Mouse (Mus musculus): Measurements from ENCODE around the gene Cd3eap.
A peak's percentile ranks its signal among the peaks of the same experiment; 100 is the strongest.

Cd3eap gene

DNA sequence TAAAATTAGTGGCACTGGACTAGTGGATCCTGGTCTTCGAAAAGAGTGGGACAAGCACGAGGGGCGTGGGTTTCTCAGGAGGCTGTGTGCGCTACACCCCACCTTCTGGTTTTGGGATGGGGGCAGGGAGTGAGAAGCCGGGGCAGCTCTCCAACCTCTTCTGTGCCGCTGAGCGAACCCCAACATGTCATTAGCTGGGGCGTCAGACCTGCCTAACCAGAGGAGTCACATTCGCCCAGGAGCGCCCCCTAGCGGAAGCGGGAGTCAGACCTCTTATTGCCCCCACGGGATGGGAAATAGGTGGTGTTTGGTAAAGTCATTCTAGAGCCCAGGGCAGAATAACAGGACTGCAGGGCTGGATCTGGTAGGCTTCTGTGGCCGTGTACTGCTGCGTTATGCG, 2.4 kb upstream of the Cd3eap start:
- peak; percentile 73 for DNase-seq (ENCODE audit: low read depth, low spot score)

DNA sequence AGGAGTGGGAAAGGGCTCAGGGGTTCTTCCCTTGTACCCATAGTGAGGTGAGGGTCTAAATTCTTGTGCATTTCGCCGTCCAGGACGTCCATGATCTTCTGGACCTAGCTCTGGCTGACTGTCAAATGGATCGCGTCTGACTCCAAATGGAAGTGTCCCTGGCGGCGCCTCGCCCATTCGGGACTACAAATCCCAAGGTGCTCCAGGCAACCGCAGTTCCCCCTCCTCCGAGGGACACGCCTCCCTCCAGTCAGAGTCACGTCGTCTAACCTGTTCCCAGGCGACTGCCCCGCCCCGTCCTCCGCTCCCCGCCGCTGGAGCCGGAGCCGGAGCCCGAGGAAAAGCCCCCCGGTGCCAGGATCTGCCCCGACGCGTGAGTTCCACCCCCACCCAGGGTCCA, 1.7 kb upstream of the Cd3eap start:
- peak; percentile 98 for DNase-seq (ENCODE audit: low read depth, low spot score)

DNA sequence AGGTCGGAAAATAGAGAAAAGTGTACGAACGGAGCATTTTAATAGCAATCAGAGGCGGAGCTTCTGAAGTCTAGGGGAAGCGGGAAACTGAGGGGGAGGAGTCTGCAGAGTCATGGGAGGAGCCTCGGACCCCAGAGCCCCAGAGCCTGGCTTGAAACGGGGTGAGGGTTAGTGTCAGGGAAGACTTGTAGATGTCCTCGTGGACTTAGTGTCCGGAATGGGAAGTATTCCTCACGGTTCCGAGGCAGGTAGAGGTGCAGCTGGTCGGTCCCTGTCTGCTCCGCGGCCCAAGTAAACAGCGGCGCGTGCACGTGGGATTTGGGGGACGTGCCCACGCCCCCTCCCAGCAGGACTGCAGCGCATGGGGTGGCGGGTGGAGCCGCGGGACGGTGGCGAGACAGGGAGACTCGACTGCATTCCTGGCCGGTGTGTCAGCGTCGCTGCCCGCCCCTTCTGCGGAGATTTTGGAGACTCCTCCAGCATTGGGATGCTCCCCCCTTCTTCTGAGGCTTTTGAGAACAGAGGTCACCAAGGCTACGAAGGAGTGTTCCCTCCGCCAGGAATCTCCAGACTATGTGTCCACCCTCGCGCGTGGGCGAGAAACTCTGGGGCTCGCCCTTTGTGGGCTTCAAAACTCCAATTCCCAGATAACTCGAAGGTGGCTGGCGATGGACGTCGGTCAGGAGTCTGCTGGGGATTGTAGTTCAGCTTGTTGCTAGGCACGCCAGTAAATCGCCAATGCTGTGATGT, 784 bp upstream of the Cd3eap start:
- peak; percentile 93 for DNase-seq (ENCODE audit: low read depth, low spot score)

DNA sequence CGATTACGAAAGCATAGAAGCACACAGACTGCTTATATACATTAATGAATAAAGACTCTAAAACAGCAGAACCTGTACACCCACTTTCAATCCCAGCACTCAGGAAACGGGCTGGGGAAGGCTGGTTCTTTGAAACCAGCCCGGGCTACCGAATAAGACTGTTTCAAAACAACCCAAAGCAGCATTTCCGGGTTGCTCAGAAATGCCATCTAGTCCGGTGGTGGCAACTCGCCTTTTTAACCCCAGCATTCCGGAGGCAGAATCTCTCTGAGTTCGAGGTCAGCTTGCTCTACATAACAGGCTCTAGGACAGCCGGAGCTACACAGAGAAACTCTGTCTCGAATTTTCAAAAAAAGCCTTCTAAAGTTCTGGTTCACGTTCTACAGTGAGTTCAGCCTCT, 649 bp downstream of the Cd3eap start:
- no peak for DNase-seq (ENCODE audit: low read depth, low spot score)

DNA sequence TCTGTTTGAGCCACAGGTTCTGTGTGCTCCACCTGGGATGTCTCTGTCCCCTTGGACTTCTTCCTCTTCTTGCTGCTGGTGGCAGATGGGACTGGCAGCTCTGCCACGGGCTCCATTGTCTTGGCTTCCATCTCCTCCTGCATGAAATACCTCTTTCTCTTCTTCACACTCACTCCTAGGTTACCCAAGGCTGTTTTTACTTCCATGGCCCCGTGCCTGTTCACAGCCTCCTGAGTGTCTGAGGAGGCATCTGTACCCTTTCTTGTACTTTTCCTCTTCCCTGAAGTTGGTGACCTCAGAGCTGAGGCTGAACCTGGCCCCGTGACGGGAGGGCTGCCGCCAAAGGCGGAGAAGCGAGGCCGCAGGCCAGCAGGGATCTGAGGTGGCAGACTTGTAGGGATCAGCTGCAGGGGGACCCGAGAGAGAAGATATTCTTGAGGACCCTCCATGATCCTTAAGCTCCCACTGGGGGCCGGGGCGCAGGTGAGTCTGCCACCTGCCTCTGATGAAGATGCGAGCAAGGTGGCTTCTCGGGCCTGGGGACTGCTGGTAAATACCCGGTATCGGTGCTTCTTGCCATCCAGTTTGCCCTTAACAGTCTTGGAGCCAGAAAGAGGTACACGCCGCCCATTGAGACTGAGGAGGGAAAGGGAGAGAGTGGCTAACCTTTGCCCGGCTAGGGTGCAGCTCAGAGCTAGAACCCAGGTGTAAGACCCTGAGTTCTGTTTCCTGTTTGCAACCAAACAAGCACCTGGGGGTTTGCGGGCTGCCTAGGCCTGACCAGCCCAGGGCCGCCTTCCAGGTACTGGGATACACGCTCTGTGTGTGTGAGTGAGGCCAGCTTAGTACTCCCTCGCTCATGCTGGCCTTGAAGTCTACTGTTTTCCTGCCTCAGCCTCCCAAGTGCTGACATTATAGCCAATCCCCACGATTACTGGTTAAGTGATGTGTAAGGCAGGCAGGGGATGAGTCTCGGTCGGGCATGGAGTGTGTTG, 1.6 kb downstream of the Cd3eap start:
- DNase-seq (ENCODE audit: low read depth, low spot score): no peak

DNA sequence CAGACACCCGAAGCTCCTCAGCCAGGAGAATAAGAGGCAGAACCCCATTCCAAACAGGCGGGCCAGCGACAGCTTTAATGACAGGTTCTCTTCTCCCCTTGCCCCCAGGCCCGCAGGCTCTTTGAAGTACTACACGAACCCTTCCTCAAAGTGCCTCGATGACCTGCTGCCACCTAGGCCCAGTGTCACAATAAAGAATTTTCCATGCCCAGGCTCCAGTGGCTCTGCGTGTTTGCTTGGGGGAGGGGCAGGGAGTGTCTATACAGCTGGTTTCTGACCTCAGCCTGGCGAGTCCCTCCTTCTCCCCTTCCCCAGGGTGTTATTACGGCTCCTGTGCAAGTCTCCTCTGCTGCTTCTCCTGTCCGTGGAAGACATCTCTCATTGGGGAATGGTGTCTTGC, 3.0 kb downstream of the Cd3eap start:
- DNase-seq (ENCODE audit: low read depth, low spot score): no peak

DNA sequence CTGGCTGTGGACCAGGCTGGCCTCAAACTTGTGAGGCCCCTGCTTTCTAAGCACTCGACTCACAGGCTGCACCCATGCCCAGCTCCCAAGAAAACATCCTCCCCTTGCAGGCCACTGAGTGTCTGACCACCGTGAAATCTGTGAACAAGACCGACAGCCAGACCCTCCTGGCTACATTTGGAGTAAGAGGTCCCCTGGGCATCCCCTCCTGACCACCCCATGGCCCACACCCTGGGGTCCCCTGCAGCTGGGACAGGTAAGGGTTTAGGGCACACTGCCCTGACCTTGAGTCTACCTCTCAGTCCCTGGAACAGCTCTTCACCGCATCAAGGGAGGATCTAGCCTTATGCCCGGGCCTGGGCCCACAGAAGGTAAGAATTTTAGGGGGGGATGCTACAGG, 4.3 kb downstream of the Cd3eap start:
- DNase-seq (ENCODE audit: low read depth, low spot score): no peak

DNA sequence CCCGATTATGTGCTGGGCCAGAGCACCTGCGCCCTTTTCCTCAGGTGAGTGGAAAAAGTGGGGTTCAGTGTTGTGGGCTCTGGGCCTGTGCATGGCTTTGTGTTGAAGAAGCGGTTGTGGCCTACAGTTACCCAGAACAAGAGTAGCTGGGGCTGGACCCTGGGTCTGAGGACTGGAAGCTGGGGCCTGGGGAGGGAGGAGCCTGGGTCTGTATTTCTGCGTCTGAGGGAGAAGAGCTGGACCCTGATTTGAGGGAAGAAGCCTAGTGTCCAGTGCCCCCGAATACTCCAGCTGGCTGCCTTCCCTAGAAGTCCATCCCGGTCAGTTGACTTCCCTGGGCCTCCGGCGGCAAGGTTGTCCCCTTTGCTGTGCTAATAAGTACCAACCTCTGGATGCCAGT, 9.1 kb downstream of the Cd3eap start:
- no peak for DNase-seq (ENCODE audit: low read depth, low spot score)

DNA sequence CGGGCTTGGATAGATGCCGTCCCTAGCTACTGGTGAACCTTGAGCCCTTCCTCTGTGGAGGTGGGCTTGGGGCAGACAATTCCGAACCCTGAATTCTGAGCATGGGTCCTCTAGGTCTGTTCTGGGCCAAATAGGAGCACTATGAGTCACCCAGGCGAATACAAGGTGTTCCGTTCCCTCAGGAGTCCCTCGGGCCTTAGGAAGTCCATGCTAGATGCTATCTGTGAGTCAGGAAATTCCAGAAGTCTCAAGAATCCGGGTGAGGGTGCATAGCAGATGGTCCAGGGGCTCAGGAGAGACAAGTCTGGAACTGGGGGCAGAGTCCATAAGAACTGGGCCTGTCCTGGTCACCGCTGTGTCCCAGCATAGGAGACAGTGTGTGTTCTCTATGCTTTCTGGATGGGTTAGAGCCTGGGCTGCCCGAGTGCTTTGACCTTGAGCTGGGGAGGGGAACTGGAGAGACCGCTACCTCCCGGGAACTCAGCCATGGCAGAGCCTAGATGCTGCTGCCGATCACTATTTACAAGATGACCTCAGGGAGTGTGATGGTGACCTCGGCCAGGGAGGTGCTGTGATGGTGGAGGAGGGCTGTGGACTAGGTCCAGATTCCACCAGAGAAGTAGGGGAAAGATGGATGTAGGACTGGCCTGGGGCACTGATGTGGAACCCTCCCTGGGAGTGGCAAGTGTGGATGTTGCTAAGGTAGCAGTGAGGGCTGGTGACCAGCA, 9.9 kb downstream of the Cd3eap start:
- no peak for DNase-seq (ENCODE audit: low read depth, low spot score)

DNA sequence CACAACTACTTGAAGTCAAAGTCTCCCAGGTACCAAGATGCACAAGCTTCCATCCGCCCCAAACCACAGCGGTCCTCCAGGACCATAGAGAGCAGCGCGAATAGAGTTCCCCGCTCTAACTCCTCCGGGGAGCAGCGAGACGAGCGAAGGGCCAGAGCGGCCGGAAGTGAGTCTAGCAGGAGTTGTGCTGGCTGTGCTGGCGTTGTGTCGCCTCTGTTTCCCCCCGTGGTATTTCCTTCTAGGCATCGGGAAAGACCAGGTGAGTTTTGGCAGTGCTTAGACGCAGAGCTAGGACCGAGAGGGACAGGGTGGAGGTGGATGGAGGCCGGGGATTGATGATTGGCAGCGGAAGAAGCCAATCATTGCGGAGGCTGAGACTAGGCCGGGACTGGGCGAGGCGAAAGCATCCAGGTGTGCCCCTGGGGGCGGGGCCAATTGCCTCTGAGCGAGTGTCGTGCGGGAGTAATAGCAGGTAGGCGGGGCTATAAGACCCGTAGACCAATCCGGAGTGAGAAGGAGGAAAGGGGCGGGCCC, 14.3 kb downstream of the Cd3eap start:
- DNase-seq (ENCODE audit: low read depth, low spot score): peak; percentile 99

DNA sequence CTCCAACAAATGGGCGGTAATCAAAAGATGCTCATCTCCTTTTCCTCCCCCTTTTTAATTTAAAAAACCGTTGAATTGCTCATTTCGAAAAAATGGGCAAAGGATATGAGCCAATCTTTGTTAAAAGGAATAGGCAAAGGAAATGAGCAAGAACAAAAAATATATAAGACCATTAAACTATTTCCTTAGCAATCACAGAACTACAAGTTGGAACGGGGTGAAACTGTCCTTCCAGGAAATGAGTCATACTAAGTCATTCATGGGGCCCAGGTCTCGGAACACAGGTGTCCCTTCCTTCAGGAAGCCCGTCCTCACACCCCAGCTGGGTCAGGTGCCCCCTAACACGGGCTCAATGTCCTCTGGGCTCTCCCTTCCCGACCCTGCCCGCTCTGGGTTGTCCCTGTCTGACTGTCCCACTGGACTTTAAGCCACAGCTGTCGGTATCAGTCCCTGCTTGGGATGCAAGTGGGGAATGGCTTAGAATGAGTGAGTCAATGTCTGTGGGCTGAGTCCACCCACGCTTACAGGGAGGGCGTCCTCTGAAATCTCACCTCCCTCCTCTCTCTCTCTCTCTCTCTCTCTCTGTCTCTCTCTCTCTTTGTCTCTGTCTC, 14.9 kb downstream of the Cd3eap start, which contains the start of gene Ercc1:
TSS of gene Ercc1 (plus strand) at position 542 of the 611 bp plus-strand sequence.
- no peak for DNase-seq (ENCODE audit: low read depth, low spot score)

DNA sequence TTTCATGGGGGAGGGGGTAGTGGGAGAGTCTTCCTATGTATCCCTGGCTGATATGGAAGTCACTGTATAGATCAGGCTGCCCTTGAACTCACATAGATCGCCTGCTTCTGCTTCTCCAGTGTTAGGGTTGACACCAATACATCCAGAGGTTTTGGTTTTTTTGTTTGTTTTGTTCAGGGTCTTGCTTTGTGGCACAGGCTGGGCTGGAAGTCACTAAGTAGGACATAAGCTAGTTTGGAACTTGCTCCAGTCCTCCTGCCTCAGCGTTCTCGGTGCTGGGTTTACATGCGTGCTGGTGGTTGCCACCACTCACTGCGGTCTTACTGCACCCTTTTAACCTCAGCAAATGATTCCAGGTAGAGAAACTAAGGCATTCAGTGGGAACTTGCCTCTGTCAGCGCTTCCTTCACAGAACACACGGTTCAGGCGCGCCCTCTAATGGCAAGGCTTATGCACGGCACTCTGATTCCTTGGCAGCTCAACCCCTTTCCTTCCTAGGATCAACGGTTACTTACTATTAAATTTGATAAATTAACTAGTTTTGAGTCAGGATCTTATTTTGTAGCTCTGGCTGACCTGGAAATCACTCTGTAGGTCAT, 16.0 kb downstream of the Cd3eap start:
- peak; percentile 91 for DNase-seq (ENCODE audit: low read depth, low spot score)

DNA sequence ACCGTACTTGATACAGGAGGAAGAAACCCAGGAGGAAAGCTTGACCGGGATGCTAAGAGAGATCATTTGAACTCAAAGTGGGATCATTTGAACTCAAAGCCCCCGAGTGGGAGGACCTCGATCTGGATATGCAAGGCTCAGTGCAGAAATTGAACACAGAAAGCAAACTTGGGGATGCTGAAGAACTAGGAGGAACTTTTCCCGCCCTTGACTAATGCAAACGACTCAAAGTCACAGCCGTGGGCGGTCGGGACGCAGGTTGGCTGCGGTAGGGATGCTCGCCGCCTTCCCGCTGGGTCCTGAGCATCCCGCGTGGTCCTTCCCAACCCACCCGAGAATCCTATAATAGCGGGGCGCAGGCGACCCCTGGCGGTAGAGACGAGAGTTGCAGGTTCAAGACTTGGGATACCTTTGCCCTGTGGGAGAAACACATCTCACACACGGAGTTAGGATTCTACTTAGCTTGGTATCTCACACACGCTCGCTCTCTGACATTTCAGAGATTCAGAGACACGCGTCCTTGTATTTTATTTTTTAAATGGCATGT, 16.7 kb downstream of the Cd3eap start:
- DNase-seq (ENCODE audit: low read depth, low spot score): peak; percentile 92

DNA sequence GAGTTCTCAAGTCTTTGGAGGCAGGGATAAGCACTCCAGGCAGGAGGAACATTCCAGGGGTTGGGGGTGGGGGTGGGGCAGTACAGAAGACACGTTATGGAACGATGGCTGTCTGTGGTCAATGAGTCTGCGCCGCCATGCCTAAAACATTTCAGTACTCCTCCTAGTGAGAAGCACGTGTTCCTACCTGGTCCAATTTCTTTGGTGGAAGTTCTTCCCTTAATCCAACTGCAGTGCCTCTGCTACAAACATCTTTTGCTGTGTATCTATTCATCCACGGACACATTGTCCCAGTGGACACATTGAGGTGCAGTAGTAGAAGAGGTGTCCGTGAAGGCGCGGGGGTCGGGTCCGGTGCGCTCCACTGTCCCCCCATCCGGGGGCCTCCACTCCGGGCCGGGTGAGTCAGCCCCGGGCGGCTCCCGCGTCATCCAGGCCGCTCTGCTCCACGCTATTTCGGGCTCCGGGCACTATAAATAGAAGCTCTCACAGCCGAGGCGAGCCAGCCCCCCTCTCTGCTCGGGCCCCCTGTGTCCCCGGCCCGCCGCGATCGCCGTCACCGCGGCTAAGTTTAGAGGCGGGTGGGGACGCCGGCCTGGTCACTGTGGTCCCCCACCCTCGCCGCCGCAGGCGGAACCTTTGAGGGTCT, 17.4 kb downstream of the Cd3eap start:
- DNase-seq (ENCODE audit: low read depth, low spot score): peak; percentile 74

DNA sequence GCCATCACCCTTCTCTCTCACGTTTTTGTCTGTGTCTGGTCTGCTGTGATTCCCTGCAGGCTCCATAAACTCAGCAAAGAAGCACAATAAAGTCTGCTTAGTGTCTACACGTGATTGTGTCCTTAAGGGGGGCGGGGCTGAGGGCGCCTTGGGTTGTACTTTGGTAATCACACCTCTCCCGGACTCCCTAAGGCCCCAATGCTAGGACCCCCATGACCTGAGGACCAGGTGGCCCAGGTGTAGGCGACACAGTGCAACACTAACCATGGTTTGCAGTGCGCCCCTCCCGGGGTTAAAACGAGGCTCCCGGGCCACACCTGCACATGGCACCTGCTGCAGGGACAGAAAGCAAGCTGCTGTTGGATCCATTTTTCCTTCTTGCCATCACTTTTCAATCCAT, 18.0 kb downstream of the Cd3eap start:
- no peak for DNase-seq (ENCODE audit: low read depth, low spot score)

DNA sequence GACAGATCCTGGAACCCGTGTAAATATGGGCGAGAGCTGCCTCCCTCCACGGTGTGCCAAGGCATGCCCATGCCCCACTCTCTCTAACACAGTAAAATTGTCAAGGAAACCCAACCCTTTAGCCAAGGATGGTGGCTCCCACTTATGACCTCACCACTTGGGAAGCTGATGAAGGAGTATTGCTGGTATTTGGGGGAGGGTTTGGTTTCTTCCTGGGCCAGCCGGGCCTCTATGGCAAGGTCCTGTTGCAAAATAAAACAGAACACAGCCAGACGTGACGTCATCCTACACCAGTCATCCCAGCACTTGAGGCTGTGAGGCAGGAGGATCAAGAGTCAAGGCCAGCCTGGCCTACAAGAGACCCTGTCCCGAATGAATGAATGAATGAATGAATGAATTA, 20.7 kb downstream of the Cd3eap start:
- DNase-seq (ENCODE audit: low read depth, low spot score): no peak

DNA sequence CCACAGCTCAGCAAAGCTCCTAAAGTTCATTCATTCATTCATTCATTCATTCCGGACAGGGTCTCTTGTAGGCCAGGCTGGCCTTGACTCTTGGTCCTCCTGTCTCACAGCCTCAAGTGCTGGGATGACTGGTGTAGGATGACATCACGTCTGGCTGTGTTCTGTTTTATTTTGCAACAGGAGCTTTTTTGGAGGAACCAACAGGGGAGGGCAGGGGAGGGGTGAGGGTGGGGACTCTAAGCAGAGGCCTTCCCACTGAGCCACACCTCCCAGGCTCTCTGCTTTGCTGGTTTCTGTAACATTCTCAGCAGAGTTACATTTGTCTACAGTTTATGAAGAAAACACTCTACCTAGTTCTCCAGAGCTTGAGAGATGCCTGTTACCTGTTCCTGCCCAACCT, 21.2 kb downstream of the Cd3eap start:
- DNase-seq (ENCODE audit: low read depth, low spot score): no peak

DNA sequence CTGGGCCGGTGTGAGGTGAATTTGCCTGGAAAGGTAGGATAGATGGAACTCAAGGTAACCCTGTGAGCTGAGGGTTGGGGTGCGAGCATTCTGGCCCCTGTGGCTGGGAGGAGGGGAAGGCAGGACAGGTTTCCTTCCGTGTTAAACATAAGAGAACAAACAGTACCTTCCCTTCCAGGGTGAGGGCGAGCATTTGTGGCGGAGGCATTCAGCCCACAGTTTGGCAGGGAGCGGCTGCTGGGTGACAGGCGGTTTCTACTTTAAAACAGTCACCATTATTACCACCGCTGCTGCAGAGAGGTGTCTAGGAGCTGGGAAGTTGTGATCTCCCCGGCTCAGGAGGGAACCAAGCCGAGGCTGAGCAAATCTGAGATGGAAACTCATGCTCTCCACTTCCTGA, 22.2 kb downstream of the Cd3eap start:
- DNase-seq (ENCODE audit: low read depth, low spot score): peak; percentile 65

DNA sequence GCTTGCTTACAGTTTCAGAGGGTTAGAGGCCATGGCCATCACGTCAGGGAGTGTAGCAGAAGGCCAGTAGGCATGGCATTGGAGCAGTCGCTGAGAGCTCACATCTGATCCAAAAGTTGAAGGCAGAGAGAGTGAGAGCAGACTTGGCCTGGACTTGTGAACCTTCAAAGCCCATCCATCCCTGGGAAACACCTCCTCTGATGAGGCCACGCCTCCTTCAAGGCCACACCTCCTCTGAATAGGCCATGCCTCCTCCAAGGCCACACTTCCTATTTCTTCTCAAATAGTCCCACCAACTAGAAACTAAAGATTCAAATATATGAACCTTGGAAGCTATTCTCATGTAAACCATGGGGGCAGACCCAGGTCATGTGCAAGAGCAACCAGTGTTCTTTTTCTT, 23.7 kb downstream of the Cd3eap start:
- DNase-seq (ENCODE audit: low read depth, low spot score): no peak

DNA sequence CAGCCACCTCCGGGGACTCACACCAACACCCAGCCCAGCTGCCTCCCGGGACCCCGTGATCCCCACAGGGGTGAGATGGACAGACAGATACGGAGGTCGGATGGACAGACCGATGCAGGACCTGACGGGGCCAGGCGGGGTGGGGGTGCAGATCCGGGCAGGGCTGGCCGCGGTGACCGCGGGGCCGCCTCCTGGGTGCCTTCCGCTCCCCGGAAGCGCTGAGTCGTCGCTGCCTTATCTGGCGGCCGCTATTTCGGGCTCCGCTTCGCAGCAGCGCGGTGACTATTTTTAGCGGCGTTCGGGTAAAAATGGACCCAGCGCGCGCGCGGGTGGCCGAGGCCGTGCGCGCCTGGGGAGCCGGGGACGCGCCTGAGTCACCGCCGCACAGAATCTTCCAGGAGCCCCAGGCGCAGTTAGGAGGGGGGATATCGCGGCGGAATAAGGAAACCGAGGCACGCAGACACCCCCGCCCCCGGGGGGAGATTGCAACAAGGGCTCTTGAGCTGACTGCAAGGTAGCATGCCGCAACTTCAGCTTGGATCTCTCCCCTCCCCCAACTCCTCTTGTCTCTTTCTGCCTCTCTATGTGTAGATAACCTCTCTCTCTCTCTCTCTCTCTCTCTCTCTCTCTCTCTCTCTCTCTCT, 26.5 kb downstream of the Cd3eap start:
- peak; percentile 94 for DNase-seq (ENCODE audit: low read depth, low spot score)

All from brain, adult 2 months (tissue).